Mouse (Mus musculus): ENCODE data around the gene Gm5089. TPM values are rescaled to one million over a fixed set of nuclear protein-coding genes. Genes with fewer than 3 reads are reported as not detected.

The Gm5089 gene
- not detected for polyA plus RNA-seq (2017; shearing (Covaris generic))

GRCm38 (mm10) chr14:122450496-122451382 lies at the start of gene Gm5089:
Gm5089 (minus strand) TSS chr14:122451115.

GRCm38 (mm10) chr14:122490441-122491328 lies 39.8 kb upstream of the Gm5089 start, which contains the start of gene Gm10837:
Gm10837 (plus strand) TSS chr14:122490586.

GRCm38 (mm10) chr14:122474891-122475556 lies 24.1 kb upstream of the Gm5089 start, which contains the start of gene Zic2:
Zic2 (plus strand) TSS chr14:122475435.

GRCm38 (mm10) chr14:122464763-122465741 lies 14.1 kb upstream of the Gm5089 start, which contains the start of gene Zic5:
Zic5 (minus strand) TSS chr14:122465677.

Other genes starting within 250 kb of the Gm5089 start
- 0.17 TPM for gene Zic5, start 14.6 kb upstream of the Gm5089 start, polyA plus RNA-seq (2017; shearing (Covaris generic))
- not detected for gene Zic2, start 24.3 kb upstream of the Gm5089 start, polyA plus RNA-seq (2017; shearing (Covaris generic))
- not detected for gene Gm10837, start 39.5 kb upstream of the Gm5089 start, polyA plus RNA-seq (2017; shearing (Covaris generic))
- gene Pcca, start 83.2 kb upstream of the Gm5089 start, polyA plus RNA-seq (2017; shearing (Covaris generic)) = 34.6 TPM

Measured in CD4-positive, CD25-positive, alpha-beta regulatory T cell (primary cell).